Mouse (Mus musculus): ENCODE measurements around the gene Nrros. TPM values are rescaled to one million over a fixed set of nuclear protein-coding genes. Genes with fewer than 3 reads are reported as not detected.

The Nrros gene
- polyA plus RNA-seq, 1 experiment from 2014 or later = 6.6 TPM

GRCm38 (mm10) chr16:32129449-32130189 lies 35.8 kb downstream of the Nrros start:
- Histone ChIP-seq H3K4me2 (no peak overlapping the region), H3K4me3 (replicated peaks) (no peak overlapping the region)
- WGBS = 81% methylated on average over 20 of the region's 20 CpGs

GRCm38 (mm10) chr16:32127046-32127445 lies 38.3 kb downstream of the Nrros start:
- Histone ChIP-seq H3K9ac (replicated peaks) (no peak overlapping the region), H3K9me3 (replicated peaks) (no peaks in the 10 kb centered on the region), H3K4me2 (no peak overlapping the region), H3K36me3 (no peaks in the 10 kb centered on the region), H3K4me1 (no peaks in the 10 kb centered on the region), H3K27ac (replicated peaks) (no peak overlapping the region), H3K4me3 (replicated peaks) (no peak overlapping the region), H3K27me3 (replicated peaks) (no peaks in the 10 kb centered on the region)
- 93% methylated on average over 4 of the region's 4 CpGs for WGBS
- no peak for ATAC-seq (ENCODE audit: low FRiP score)

More at GRCm38 (mm10) chr16:32129449-32130189, 35.8 kb downstream of the Nrros start:
- Histone ChIP-seq H3K27me3 (replicated peaks) (no peaks in the 10 kb centered on the region), H3K9ac (replicated peaks) (no peak overlapping the region), H3K27ac (replicated peaks) (no peak overlapping the region), H3K4me1 (no peaks in the 10 kb centered on the region), H3K36me3 (no peaks in the 10 kb centered on the region), H3K9me3 (replicated peaks) (no peaks in the 10 kb centered on the region)
- ATAC-seq (ENCODE audit: low FRiP score) = no peak

- Histone ChIP-seq H3K9me3 (replicated peaks) (no peaks in the 10 kb centered on the region), H3K36me3 (no peaks in the 10 kb centered on the region), H3K4me2 (no peak overlapping the region), H3K4me3 (replicated peaks) (no peak overlapping the region), H3K27me3 (replicated peaks) (no peaks in the 10 kb centered on the region), H3K9ac (replicated peaks) (no peak overlapping the region), H3K27ac (replicated peaks) (no peak overlapping the region), H3K4me1 (no peaks in the 10 kb centered on the region)
- WGBS = 95% methylated on average over 3 of the region's 3 CpGs
- ATAC-seq (ENCODE audit: low FRiP score) = no peak
Observed at GRCm38 (mm10) chr16:32125364-32125763, 40.0 kb downstream of the Nrros start.

GRCm38 (mm10) chr16:32124444-32125335 lies 40.7 kb downstream of the Nrros start:
- Histone ChIP-seq H3K9me3 (replicated peaks) (no peaks in the 10 kb centered on the region), H3K36me3 (no peaks in the 10 kb centered on the region), H3K27me3 (replicated peaks) (no peaks in the 10 kb centered on the region), H3K27ac (replicated peaks) (no peak overlapping the region), H3K4me1 (no peaks in the 10 kb centered on the region), H3K4me2 (no peak overlapping the region), H3K4me3 (replicated peaks) (no peak overlapping the region), H3K9ac (replicated peaks) (no peak overlapping the region)
- 75% methylated on average over 17 of the region's 17 CpGs for WGBS
- ATAC-seq (ENCODE audit: low FRiP score) = no peak

GRCm38 (mm10) chr16:32124020-32124419 lies 41.4 kb downstream of the Nrros start:
- Histone ChIP-seq H3K9me3 (replicated peaks) (no peaks in the 10 kb centered on the region), H3K9ac (replicated peaks) (no peak overlapping the region), H3K4me1 (no peaks in the 10 kb centered on the region), H3K4me3 (replicated peaks) (no peak overlapping the region), H3K4me2 (no peak overlapping the region), H3K27ac (replicated peaks) (no peak overlapping the region), H3K27me3 (replicated peaks) (no peaks in the 10 kb centered on the region), H3K36me3 (no peaks in the 10 kb centered on the region)
- WGBS = 92% methylated on average over 7 of the region's 7 CpGs
- no peak for ATAC-seq (ENCODE audit: low FRiP score)

GRCm38 (mm10) chr16:32120454-32120853 lies 44.9 kb downstream of the Nrros start:
- no peak for ATAC-seq (ENCODE audit: low FRiP score)
- H3K4me3 ChIP-seq (replicated peaks) = no peak overlapping the region
- no peak overlapping the region for H3K4me2 ChIP-seq
- H3K9ac ChIP-seq (replicated peaks) = no peak overlapping the region
- H3K4me1 ChIP-seq = peaks cover under 1% of the 10 kb centered on the region; the same call in 1 of the 2 replicates
- WGBS = 81% methylated on average over 3 of the region's 3 CpGs
- no peak overlapping the region for H3K27ac ChIP-seq (replicated peaks)
- no peaks in the 10 kb centered on the region for H3K27me3 ChIP-seq (replicated peaks)
- no peaks in the 10 kb centered on the region for H3K9me3 ChIP-seq (replicated peaks)
- no peaks in the 10 kb centered on the region for H3K36me3 ChIP-seq

GRCm38 (mm10) chr16:32116186-32116585 lies 49.2 kb downstream of the Nrros start:
- Histone ChIP-seq H3K4me3 (replicated peaks) (no peak overlapping the region), H3K9ac (replicated peaks) (no peak overlapping the region), H3K9me3 (replicated peaks) (no peaks in the 10 kb centered on the region), H3K4me1 (peaks cover 4% of the 10 kb centered on the region; the same call in 1 of the 2 replicates), H3K36me3 (peaks cover 5% of the 10 kb centered on the region), H3K27ac (replicated peaks) (no peak overlapping the region), H3K4me2 (no peak overlapping the region), H3K27me3 (replicated peaks) (no peaks in the 10 kb centered on the region)
- no peak for ATAC-seq (ENCODE audit: low FRiP score)
- 48% methylated on average over 5 of the region's 5 CpGs for WGBS

GRCm38 (mm10) chr16:32115781-32116180 lies 49.6 kb downstream of the Nrros start:
- Histone ChIP-seq H3K27me3 (replicated peaks) (no peaks in the 10 kb centered on the region), H3K4me2 (no peak overlapping the region), H3K4me3 (replicated peaks) (no peak overlapping the region), H3K9me3 (replicated peaks) (no peaks in the 10 kb centered on the region), H3K4me1 (peaks cover 4% of the 10 kb centered on the region; the same call in 1 of the 2 replicates), H3K27ac (replicated peaks) (no peak overlapping the region), H3K9ac (replicated peaks) (no peak overlapping the region), H3K36me3 (peaks cover 9% of the 10 kb centered on the region)
- ATAC-seq (ENCODE audit: low FRiP score) = no peak
- WGBS = 73% methylated on average over 6 of the region's 6 CpGs

- Histone ChIP-seq H3K4me3 (replicated peaks) (no peak overlapping the region), H3K27ac (replicated peaks) (no peak overlapping the region), H3K9me3 (replicated peaks) (no peaks in the 10 kb centered on the region), H3K36me3 (peaks cover 16% of the 10 kb centered on the region), H3K4me2 (peak overlapping the region; percentile 25; the same call in 1 of the 2 replicates), H3K4me1 (peaks cover 4% of the 10 kb centered on the region; the same call in 1 of the 2 replicates), H3K27me3 (replicated peaks) (no peaks in the 10 kb centered on the region), H3K9ac (replicated peaks) (no peak overlapping the region)
- no peak for ATAC-seq (ENCODE audit: low FRiP score)
- WGBS = 23% methylated on average over 15 of the region's 15 CpGs
Observed at GRCm38 (mm10) chr16:32114968-32115695, 50.3 kb downstream of the Nrros start.

- Histone ChIP-seq H3K4me1 (peaks cover 4% of the 10 kb centered on the region; the same call in 1 of the 2 replicates), H3K27ac (replicated peaks) (no peak overlapping the region), H3K4me3 (replicated peaks) (no peak overlapping the region), H3K4me2 (no peak overlapping the region), H3K36me3 (peaks cover 21% of the 10 kb centered on the region), H3K9me3 (replicated peaks) (no peaks in the 10 kb centered on the region), H3K9ac (replicated peaks) (no peak overlapping the region), H3K27me3 (replicated peaks) (no peaks in the 10 kb centered on the region)
- ATAC-seq (ENCODE audit: low FRiP score) = no peak
- WGBS = 84% methylated on average over 10 of the region's 10 CpGs
Observed at GRCm38 (mm10) chr16:32114406-32114805, 51.0 kb downstream of the Nrros start.

- Histone ChIP-seq H3K27ac (replicated peaks) (no peak overlapping the region), H3K36me3 (peaks cover 25% of the 10 kb centered on the region), H3K4me3 (replicated peaks) (no peak overlapping the region), H3K27me3 (replicated peaks) (no peaks in the 10 kb centered on the region), H3K4me1 (peaks cover 4% of the 10 kb centered on the region; the same call in 1 of the 2 replicates), H3K4me2 (no peak overlapping the region), H3K9ac (replicated peaks) (no peak overlapping the region), H3K9me3 (replicated peaks) (no peaks in the 10 kb centered on the region)
- no peak for ATAC-seq (ENCODE audit: low FRiP score)
- WGBS = 70% methylated on average over 23 of the region's 23 CpGs
Observed at GRCm38 (mm10) chr16:32113541-32114218, 51.7 kb downstream of the Nrros start.

All from neural tube, embryonic 15.5 days (tissue).